Mouse (Mus musculus) kidney, embryonic 16.5 days (tissue): ENCODE data around the gene Tbccd1. TPM values are rescaled to one million over a fixed set of nuclear protein-coding genes. Genes with fewer than 3 reads are reported as not detected.

Experiments used
- ATAC-seq: fragments of 200-750 bp; cut with Nextera tagmentation; 2 replicates; pipeline ENCODE4 v1.8.0; 2017; ENCODE audit warnings: moderate TSS enrichment; ENCODE audit not compliant: low FRiP score, low TSS enrichment
- H3K27ac ChIP-seq: fragments of 300-500 bp; sonication (generic); 2 replicates; pipeline ENCODE4 v1.5.1; 2014; ENCODE audit warnings: low read length
- H3K27me3 ChIP-seq: fragments of 300-500 bp; sonication (generic); 2 replicates; pipeline ENCODE4 v1.6.1; 2014; ENCODE audit warnings: low read length, control low read depth, mixed read lengths; ENCODE audit not compliant: insufficient read depth
- H3K36me3 ChIP-seq: fragments of 300-500 bp; sonication (generic); 2 replicates; pipeline ENCODE4 v1.6.1; 2014; ENCODE audit warnings: low read length, control low read depth, mixed read lengths; ENCODE audit not compliant: insufficient read depth
- H3K4me1 ChIP-seq: fragments of 300-500 bp; sonication (generic); 2 replicates; pipeline ENCODE4 v1.6.1; 2014; ENCODE audit warnings: low read length, control low read depth, mixed read lengths; ENCODE audit not compliant: insufficient read depth
- H3K4me2 ChIP-seq: fragments of 300-500 bp; sonication (generic); replicated peaks from 2 replicates; pipeline ENCODE4 v1.6.1; 2014; ENCODE audit warnings: low read depth, low read length
- H3K4me3 ChIP-seq: fragments of 300-500 bp; sonication (generic); 2 replicates; pipeline ENCODE4 v1.5.1; 2014; ENCODE audit warnings: mild to moderate bottlenecking, low read length
- H3K9ac ChIP-seq: fragments of 300-500 bp; sonication (generic); replicated peaks from 2 replicates; pipeline ENCODE4 v1.6.1; 2014; ENCODE audit warnings: low read length
- H3K9me3 ChIP-seq: fragments of 300-500 bp; sonication (generic); 2 replicates; pipeline ENCODE4 v1.6.1; 2016; ENCODE audit warnings: low read length, control low read depth
- WGBS: fragments of 180-500 bp; shearing (Covaris S2); extraction: QIAGEN DNeasy Blood & Tissue Kit; methylation state at CpG from one replicate; pipeline ENCODE4 v1.1.7; 2014; 5-methylcytosine and 5-hydroxymethylcytosine counted together
- polyA plus RNA-seq: library from polyadenylated mRNA; unstranded; fragments of >200 nt; fragmentation: Nextera tagmentation; extraction: Ambion mirVana; gene quantifications from 2 replicates; pipeline ENCODE4 v1.2.1, GENCODE M21; 2015

Gene Tbccd1
- polyA plus RNA-seq, 1 experiment from 2014 or later, result 35.8 TPM

GRCm38 (mm10) chr16:22888835-22889234 lies 31.4 kb upstream of the Tbccd1 start:
- H3K4me1 ChIP-seq, result peaks cover 7% of the 10 kb centered on the region
- no peaks in the 10 kb centered on the region for H3K27me3 ChIP-seq
- no peak overlapping the region for H3K4me2 ChIP-seq
- no peak overlapping the region for H3K27ac ChIP-seq
- 83% methylated on average over 4 of the region's 4 CpGs for WGBS
- no peak overlapping the region for H3K9ac ChIP-seq
- no peaks in the 10 kb centered on the region for H3K36me3 ChIP-seq
- H3K4me3 ChIP-seq, result no peak overlapping the region
- ATAC-seq, result no peak
- H3K9me3 ChIP-seq, result no peaks in the 10 kb centered on the region

- Histone ChIP-seq H3K27ac (no peak overlapping the region), H3K9me3 (no peaks in the 10 kb centered on the region), H3K36me3 (no peaks in the 10 kb centered on the region), H3K4me2 (no peak overlapping the region), H3K4me3 (no peak overlapping the region), H3K27me3 (no peaks in the 10 kb centered on the region), H3K4me1 (peaks cover 7% of the 10 kb centered on the region), H3K9ac (no peak overlapping the region)
- no peak for ATAC-seq
- 73% methylated on average over 3 of the region's 3 CpGs for WGBS
Measured at GRCm38 (mm10) chr16:22886726-22887125, 29.3 kb upstream of the Tbccd1 start.

- Histone ChIP-seq H3K36me3 (no peaks in the 10 kb centered on the region), H3K9ac (no peak overlapping the region), H3K4me2 (no peak overlapping the region), H3K4me1 (peaks cover 15% of the 10 kb centered on the region), H3K27ac (no peak overlapping the region), H3K4me3 (no peak overlapping the region), H3K9me3 (no peaks in the 10 kb centered on the region), H3K27me3 (no peaks in the 10 kb centered on the region)
- ATAC-seq, result no peak
- WGBS, result 4% methylated on average over 4 of the region's 4 CpGs
Measured at GRCm38 (mm10) chr16:22885356-22885755, 27.9 kb upstream of the Tbccd1 start.

GRCm38 (mm10) chr16:22883441-22883840 lies 26.0 kb upstream of the Tbccd1 start:
- Histone ChIP-seq H3K9me3 (no peaks in the 10 kb centered on the region), H3K9ac (no peak overlapping the region), H3K27ac (no peak overlapping the region), H3K36me3 (no peaks in the 10 kb centered on the region), H3K4me3 (no peak overlapping the region), H3K4me2 (no peak overlapping the region), H3K4me1 (peaks cover 15% of the 10 kb centered on the region), H3K27me3 (no peaks in the 10 kb centered on the region)
- 80% methylated on average over 5 of the region's 5 CpGs for WGBS
- ATAC-seq, result no peak

GRCm38 (mm10) chr16:22881487-22881886 lies 24.0 kb upstream of the Tbccd1 start:
- ATAC-seq, result no peak
- no peak overlapping the region for H3K9ac ChIP-seq
- H3K4me2 ChIP-seq, result no peak overlapping the region
- no peak overlapping the region for H3K27ac ChIP-seq
- no peaks in the 10 kb centered on the region for H3K36me3 ChIP-seq
- H3K4me3 ChIP-seq, result no peak overlapping the region
- no peaks in the 10 kb centered on the region for H3K9me3 ChIP-seq
- peaks cover 15% of the 10 kb centered on the region for H3K4me1 ChIP-seq
- H3K27me3 ChIP-seq, result no peaks in the 10 kb centered on the region
- WGBS, result 59% methylated on average over 4 of the region's 4 CpGs

GRCm38 (mm10) chr16:22880900-22881299 lies 23.4 kb upstream of the Tbccd1 start:
- no peak overlapping the region for H3K4me3 ChIP-seq
- 14% methylated on average over 6 of the region's 6 CpGs for WGBS
- H3K9me3 ChIP-seq, result no peaks in the 10 kb centered on the region
- H3K27me3 ChIP-seq, result no peaks in the 10 kb centered on the region
- ATAC-seq, result no peak
- H3K9ac ChIP-seq, result no peak overlapping the region
- H3K36me3 ChIP-seq, result no peaks in the 10 kb centered on the region
- H3K4me1 ChIP-seq, result peaks cover 15% of the 10 kb centered on the region
- H3K27ac ChIP-seq, result no peak overlapping the region
- H3K4me2 ChIP-seq, result no peak overlapping the region

- H3K9ac ChIP-seq, result no peak overlapping the region; the same call in 1 of the 2 replicates
- no peak overlapping the region for H3K4me3 ChIP-seq
- H3K4me1 ChIP-seq, result 0 out of 2 replicates have a peak, but pooled peaks cover 8% of the 10 kb centered on the region
- H3K4me2 ChIP-seq, result no peak overlapping the region
- H3K36me3 ChIP-seq, result no peaks in the 10 kb centered on the region
- peak; percentile 29; the same call in 1 of the 2 replicates for ATAC-seq
- 49% methylated on average over 7 of the region's 7 CpGs for WGBS
- no peaks in the 10 kb centered on the region for H3K27me3 ChIP-seq
- no peak overlapping the region for H3K27ac ChIP-seq
- no peaks in the 10 kb centered on the region for H3K9me3 ChIP-seq
Measured at GRCm38 (mm10) chr16:22879945-22880595, 22.6 kb upstream of the Tbccd1 start.

GRCm38 (mm10) chr16:22878716-22879115 lies 21.2 kb upstream of the Tbccd1 start:
- Histone ChIP-seq H3K36me3 (no peaks in the 10 kb centered on the region), H3K4me1 (0 out of 2 replicates have a peak, but pooled peaks cover 8% of the 10 kb centered on the region), H3K9me3 (no peaks in the 10 kb centered on the region), H3K9ac (no peak overlapping the region), H3K4me2 (no peak overlapping the region), H3K27ac (no peak overlapping the region), H3K4me3 (no peak overlapping the region), H3K27me3 (no peaks in the 10 kb centered on the region)
- WGBS, result 73% methylated on average over 7 of the region's 7 CpGs
- no peak for ATAC-seq

GRCm38 (mm10) chr16:22877660-22878390 lies 20.4 kb upstream of the Tbccd1 start:
- WGBS, result 82% methylated on average over 11 of the region's 11 CpGs

More at GRCm38 (mm10) chr16:22877660-22878390, 20.4 kb upstream of the Tbccd1 start:
- Histone ChIP-seq H3K4me2 (no peak overlapping the region), H3K9ac (no peak overlapping the region), H3K27ac (no peak overlapping the region), H3K27me3 (no peaks in the 10 kb centered on the region), H3K4me3 (no peak overlapping the region), H3K36me3 (peaks cover 8% of the 10 kb centered on the region), H3K4me1 (0 out of 2 replicates have a peak, but pooled peaks cover 8% of the 10 kb centered on the region), H3K9me3 (no peaks in the 10 kb centered on the region)
- ATAC-seq, result no peak
